Mouse (Mus musculus) hindbrain, embryonic 13.5 days (tissue): ENCODE data around the gene Cym. TPM values are rescaled to one million over a fixed set of nuclear protein-coding genes. Genes with fewer than 3 reads are reported as not detected.
A peak's percentile ranks its signal among the peaks of the same experiment; 100 is the strongest.

Experiments
- ATAC-seq: fragments of 200-750 bp; cut with Nextera tagmentation; 2 replicates; pipeline ENCODE4 v1.8.0; 2017; ENCODE audit warnings: moderate TSS enrichment; ENCODE audit not compliant: low FRiP score
- H3K27ac ChIP-seq: fragments of 300-500 bp; sonication (generic); 2 replicates; pipeline ENCODE4 v1.5.1; 2015; ENCODE audit warnings: inconsistent platforms, mild to moderate bottlenecking, moderate library complexity
- H3K27me3 ChIP-seq: fragments of 300-500 bp; sonication (generic); 2 replicates; pipeline ENCODE4 v1.6.1; 2015; ENCODE audit warnings: mild to moderate bottlenecking, inconsistent platforms
- H3K36me3 ChIP-seq: fragments of 300-500 bp; sonication (generic); 2 replicates; pipeline ENCODE4 v1.6.1; 2015; ENCODE audit warnings: mild to moderate bottlenecking, inconsistent platforms
- H3K4me1 ChIP-seq: fragments of 300-500 bp; sonication (generic); replicated peaks from 2 replicates; pipeline ENCODE4 v1.6.1; 2015; ENCODE audit warnings: inconsistent platforms
- H3K4me2 ChIP-seq: fragments of 300-500 bp; sonication (generic); 2 replicates; pipeline ENCODE4 v1.6.1; 2015; ENCODE audit warnings: inconsistent platforms, mild to moderate bottlenecking, moderate library complexity
- H3K4me3 ChIP-seq: fragments of 300-500 bp; sonication (generic); 2 replicates; pipeline ENCODE4 v1.5.1; 2015; ENCODE audit warnings: mild to moderate bottlenecking, inconsistent platforms
- H3K9ac ChIP-seq: fragments of 300-500 bp; sonication (generic); 2 replicates; pipeline ENCODE4 v1.6.1; 2015; ENCODE audit warnings: mild to moderate bottlenecking, inconsistent platforms
- H3K9me3 ChIP-seq: fragments of 300-500 bp; sonication (generic); 2 replicates; pipeline ENCODE4 v1.6.1; 2016; ENCODE audit warnings: inconsistent platforms
- WGBS: fragments of 180-500 bp; shearing (Covaris S2); methylation state at CpG from one replicate; pipeline ENCODE4 v1.1.7; 2015; 5-methylcytosine and 5-hydroxymethylcytosine counted together
- polyA plus RNA-seq: library from polyadenylated mRNA; unstranded; fragments of >200 nt; fragmentation: Nextera tagmentation; extraction: Ambion mirVana; gene quantifications from 2 replicates; pipeline ENCODE4 v1.2.1, GENCODE M21; 2015

The Cym gene
- polyA plus RNA-seq, 1 experiment from 2014 or later, result 0.13 TPM

- Histone ChIP-seq H3K27ac (no peak overlapping the region), H3K36me3 (no peaks in the 10 kb centered on the region), H3K4me3 (no peak overlapping the region), H3K4me2 (no peak overlapping the region), H3K27me3 (no peaks in the 10 kb centered on the region), H3K4me1 (peaks cover 4% of the 10 kb centered on the region; the same call in 1 of the 2 replicates), H3K9me3 (no peaks in the 10 kb centered on the region), H3K9ac (no peak overlapping the region)
- ATAC-seq, result no peak
- 67% methylated on average over 4 of the region's 4 CpGs for WGBS
Observed at GRCm38 (mm10) chr3:107187022-107187421, 34.5 kb downstream of the Cym start.

GRCm38 (mm10) chr3:107185597-107185996 is 35.9 kb downstream of the Cym start:
- H3K27ac ChIP-seq, result no peak overlapping the region
- H3K36me3 ChIP-seq, result no peaks in the 10 kb centered on the region
- no peak for ATAC-seq
- 83% methylated on average over 3 of the region's 3 CpGs for WGBS
- H3K9me3 ChIP-seq, result no peaks in the 10 kb centered on the region
- no peaks in the 10 kb centered on the region for H3K27me3 ChIP-seq
- peaks cover 4% of the 10 kb centered on the region; the same call in 1 of the 2 replicates for H3K4me1 ChIP-seq
- no peak overlapping the region for H3K4me3 ChIP-seq
- no peak overlapping the region for H3K9ac ChIP-seq
- H3K4me2 ChIP-seq, result no peak overlapping the region

GRCm38 (mm10) chr3:107183178-107183577 is 38.4 kb downstream of the Cym start:
- H3K4me2 ChIP-seq, result no peak overlapping the region
- H3K9ac ChIP-seq, result no peak overlapping the region
- no peaks in the 10 kb centered on the region for H3K27me3 ChIP-seq
- no peaks in the 10 kb centered on the region for H3K9me3 ChIP-seq
- no peaks in the 10 kb centered on the region for H3K4me1 ChIP-seq
- ATAC-seq, result no peak
- H3K36me3 ChIP-seq, result no peaks in the 10 kb centered on the region
- H3K27ac ChIP-seq, result no peak overlapping the region
- WGBS, result 89% methylated on average over 3 of the region's 3 CpGs
- no peak overlapping the region for H3K4me3 ChIP-seq

- Histone ChIP-seq H3K36me3 (no peaks in the 10 kb centered on the region), H3K27me3 (no peaks in the 10 kb centered on the region), H3K4me3 (no peak within 1 kb of the TSS), H3K9me3 (no peaks in the 10 kb centered on the region), H3K9ac (no peak within 1 kb of the TSS), H3K4me1 (no peaks in the 10 kb centered on the region), H3K27ac (no peak within 1 kb of the TSS), H3K4me2 (no peak within 1 kb of the TSS)
- 92% methylated on average over 1 of the region's 1 CpGs for WGBS
- no peak for ATAC-seq
Observed at GRCm38 (mm10) chr3:107182756-107183155, 38.8 kb downstream of the Cym start, which contains the start of gene Kcna10. Gene Kcna10 (plus strand): TSS chr3:107183056.

GRCm38 (mm10) chr3:107180860-107181259 is 40.7 kb downstream of the Cym start:
- Histone ChIP-seq H3K4me2 (no peak overlapping the region), H3K36me3 (no peaks in the 10 kb centered on the region), H3K27me3 (no peaks in the 10 kb centered on the region), H3K4me3 (no peak overlapping the region), H3K9ac (no peak overlapping the region), H3K27ac (no peak overlapping the region), H3K9me3 (no peaks in the 10 kb centered on the region), H3K4me1 (0 out of 2 replicates have a peak, but pooled peaks cover 7% of the 10 kb centered on the region)
- no peak for ATAC-seq
- WGBS, result 81% methylated on average over 2 of the region's 2 CpGs

- ATAC-seq, result peak; percentile 87
- peak overlapping the region; percentile 72 for H3K27ac ChIP-seq
Observed at GRCm38 (mm10) chr3:107176501-107176900, 45.0 kb downstream of the Cym start.

GRCm38 (mm10) chr3:107175486-107175885 is 46.0 kb downstream of the Cym start:
- H3K36me3 ChIP-seq, result no peaks in the 10 kb centered on the region
- H3K27ac ChIP-seq, result peak overlapping the region; percentile 72
- WGBS, result 72% methylated on average over 4 of the region's 4 CpGs
- no peak overlapping the region for H3K4me3 ChIP-seq
- no peak overlapping the region for H3K4me2 ChIP-seq
- H3K4me1 ChIP-seq, result 0 out of 2 replicates have a peak, but pooled peaks cover 8% of the 10 kb centered on the region
- no peak for ATAC-seq
- no peaks in the 10 kb centered on the region for H3K27me3 ChIP-seq
- no peak overlapping the region for H3K9ac ChIP-seq
- H3K9me3 ChIP-seq, result no peaks in the 10 kb centered on the region

More at GRCm38 (mm10) chr3:107176501-107176900, 45.0 kb downstream of the Cym start:
- Histone ChIP-seq H3K4me1 (0 out of 2 replicates have a peak, but pooled peaks cover 8% of the 10 kb centered on the region), H3K4me3 (no peak overlapping the region), H3K27me3 (no peaks in the 10 kb centered on the region), H3K36me3 (no peaks in the 10 kb centered on the region), H3K9me3 (no peaks in the 10 kb centered on the region), H3K4me2 (no peak overlapping the region), H3K9ac (no peak overlapping the region)
- 25% methylated on average over 9 of the region's 9 CpGs for WGBS

- H3K36me3 ChIP-seq, result no peaks in the 10 kb centered on the region
- no peak overlapping the region for H3K4me3 ChIP-seq
- no peaks in the 10 kb centered on the region for H3K9me3 ChIP-seq
- H3K4me2 ChIP-seq, result no peak overlapping the region
- 0 out of 2 replicates have a peak, but pooled peaks cover 8% of the 10 kb centered on the region for H3K4me1 ChIP-seq
- no peaks in the 10 kb centered on the region for H3K27me3 ChIP-seq
- no peak overlapping the region for H3K27ac ChIP-seq
- 81% methylated on average over 1 of the region's 1 CpGs for WGBS
- no peak overlapping the region for H3K9ac ChIP-seq
- no peak for ATAC-seq
Observed at GRCm38 (mm10) chr3:107172556-107172955, 49.0 kb downstream of the Cym start.

GRCm38 (mm10) chr3:107171964-107172363 is 49.6 kb downstream of the Cym start:
- Histone ChIP-seq H3K36me3 (no peaks in the 10 kb centered on the region), H3K4me3 (no peak overlapping the region), H3K27ac (no peak overlapping the region), H3K4me2 (no peak overlapping the region), H3K4me1 (0 out of 2 replicates have a peak, but pooled peaks cover 8% of the 10 kb centered on the region), H3K9me3 (no peaks in the 10 kb centered on the region), H3K27me3 (no peaks in the 10 kb centered on the region), H3K9ac (no peak overlapping the region)
- ATAC-seq, result no peak
- 84% methylated on average over 3 of the region's 3 CpGs for WGBS

- 79% methylated on average over 2 of the region's 2 CpGs for WGBS
Observed at GRCm38 (mm10) chr3:107169552-107169951, 52.0 kb downstream of the Cym start.

GRCm38 (mm10) chr3:107162741-107163140 is 58.8 kb downstream of the Cym start:
- WGBS, result 82% methylated on average over 2 of the region's 2 CpGs

More at GRCm38 (mm10) chr3:107169552-107169951, 52.0 kb downstream of the Cym start:
- no peak for ATAC-seq
- Histone ChIP-seq H3K4me3 (no peak overlapping the region), H3K27me3 (no peaks in the 10 kb centered on the region), H3K9me3 (no peaks in the 10 kb centered on the region), H3K27ac (no peak overlapping the region), H3K4me2 (no peak overlapping the region), H3K4me1 (no peaks in the 10 kb centered on the region), H3K9ac (no peak overlapping the region), H3K36me3 (no peaks in the 10 kb centered on the region)

More at GRCm38 (mm10) chr3:107162741-107163140, 58.8 kb downstream of the Cym start:
- no peak overlapping the region for H3K27ac ChIP-seq
- H3K27me3 ChIP-seq, result 0 out of 2 replicates have a peak, but pooled peaks cover 3% of the 10 kb centered on the region
- H3K4me2 ChIP-seq, result no peak overlapping the region
- no peaks in the 10 kb centered on the region for H3K36me3 ChIP-seq
- no peak overlapping the region for H3K9ac ChIP-seq
- peaks cover 9% of the 10 kb centered on the region for H3K4me1 ChIP-seq
- no peaks in the 10 kb centered on the region for H3K9me3 ChIP-seq
- no peak for ATAC-seq
- H3K4me3 ChIP-seq, result no peak overlapping the region
